Mouse (Mus musculus): Measurements from ENCODE around the gene Fpgs. TPM values are rescaled to one million over a fixed set of nuclear protein-coding genes. Genes with fewer than 3 reads are reported as not detected.

Fpgs gene
- polyA plus RNA-seq, 1 experiment from 2014 or later: 20.2 TPM

- peaks cover 3% of the 10 kb centered on the region; the same call in 1 of the 2 replicates for H3K4me1 ChIP-seq (ENCODE audit: control insufficient read depth, insufficient read depth, low read depth, low read length)
- H3K9ac ChIP-seq (ENCODE audit: low read depth, low read length): no peak overlapping the region
- H3K4me2 ChIP-seq (ENCODE audit: low read length): no peak overlapping the region
- no peak for ATAC-seq
- no peaks in the 10 kb centered on the region for H3K9me3 ChIP-seq (ENCODE audit: control insufficient read depth, low read length)
- 44% methylated on average over 11 of the region's 11 CpGs for WGBS
- no peaks in the 10 kb centered on the region for H3K36me3 ChIP-seq (ENCODE audit: control insufficient read depth, insufficient read depth, low read length)
- no peak overlapping the region for H3K27ac ChIP-seq (ENCODE audit: low read depth, low read length)
- no peak overlapping the region for H3K4me3 ChIP-seq (ENCODE audit: low read length)
- no peaks in the 10 kb centered on the region for H3K27me3 ChIP-seq (replicated peaks; ENCODE audit: control insufficient read depth, insufficient read depth, low read length)
These were observed 26.9 kb upstream of the Fpgs start for GRCm38 (mm10) chr2:32730854-32731253.

GRCm38 (mm10) chr2:32729547-32729946 lies 25.6 kb upstream of the Fpgs start:
- Histone ChIP-seq H3K4me3 (ENCODE audit: low read length) (no peak overlapping the region), H3K9ac (ENCODE audit: low read depth, low read length) (no peak overlapping the region), H3K9me3 (ENCODE audit: control insufficient read depth, low read length) (no peaks in the 10 kb centered on the region), H3K27me3 (replicated peaks; ENCODE audit: control insufficient read depth, insufficient read depth, low read length) (no peaks in the 10 kb centered on the region), H3K4me2 (ENCODE audit: low read length) (no peak overlapping the region), H3K4me1 (ENCODE audit: control insufficient read depth, insufficient read depth, low read depth, low read length) (peaks cover 3% of the 10 kb centered on the region; the same call in 1 of the 2 replicates), H3K27ac (ENCODE audit: low read depth, low read length) (no peak overlapping the region), H3K36me3 (ENCODE audit: control insufficient read depth, insufficient read depth, low read length) (no peaks in the 10 kb centered on the region)
- ATAC-seq: no peak
- 73% methylated on average over 4 of the region's 4 CpGs for WGBS

GRCm38 (mm10) chr2:32728463-32728862 lies 24.5 kb upstream of the Fpgs start:
- no peak overlapping the region for H3K4me2 ChIP-seq (ENCODE audit: low read length)
- no peak overlapping the region; the same call in 1 of the 2 replicates for H3K27ac ChIP-seq (ENCODE audit: low read depth, low read length)
- no peaks in the 10 kb centered on the region for H3K9me3 ChIP-seq (ENCODE audit: control insufficient read depth, low read length)
- WGBS: 57% methylated on average over 7 of the region's 7 CpGs
- no peak overlapping the region for H3K4me3 ChIP-seq (ENCODE audit: low read length)
- peaks cover 3% of the 10 kb centered on the region; the same call in 1 of the 2 replicates for H3K4me1 ChIP-seq (ENCODE audit: control insufficient read depth, insufficient read depth, low read depth, low read length)
- no peak for ATAC-seq
- no peak overlapping the region for H3K9ac ChIP-seq (ENCODE audit: low read depth, low read length)
- H3K27me3 ChIP-seq (replicated peaks; ENCODE audit: control insufficient read depth, insufficient read depth, low read length): no peaks in the 10 kb centered on the region
- no peaks in the 10 kb centered on the region for H3K36me3 ChIP-seq (ENCODE audit: control insufficient read depth, insufficient read depth, low read length)

GRCm38 (mm10) chr2:32727435-32727834 lies 23.5 kb upstream of the Fpgs start:
- Histone ChIP-seq H3K9ac (ENCODE audit: low read depth, low read length) (peak overlapping the region; percentile 41), H3K27ac (ENCODE audit: low read depth, low read length) (peak overlapping the region; percentile 31; the same call in 1 of the 2 replicates), H3K27me3 (replicated peaks; ENCODE audit: control insufficient read depth, insufficient read depth, low read length) (no peaks in the 10 kb centered on the region), H3K4me2 (ENCODE audit: low read length) (peak overlapping the region; percentile 57), H3K36me3 (ENCODE audit: control insufficient read depth, insufficient read depth, low read length) (no peaks in the 10 kb centered on the region), H3K9me3 (ENCODE audit: control insufficient read depth, low read length) (no peaks in the 10 kb centered on the region), H3K4me1 (ENCODE audit: control insufficient read depth, insufficient read depth, low read depth, low read length) (peaks cover 3% of the 10 kb centered on the region; the same call in 1 of the 2 replicates), H3K4me3 (ENCODE audit: low read length) (peak overlapping the region; percentile 35)
- WGBS: 2% methylated on average over 16 of the region's 16 CpGs
- ATAC-seq: peak; percentile 98

- 77% methylated on average over 16 of the region's 16 CpGs for WGBS
- ATAC-seq: no peak
- no peak overlapping the region for H3K27ac ChIP-seq (ENCODE audit: low read depth, low read length)
- H3K27me3 ChIP-seq (replicated peaks; ENCODE audit: control insufficient read depth, insufficient read depth, low read length): no peaks in the 10 kb centered on the region
- H3K9me3 ChIP-seq (ENCODE audit: control insufficient read depth, low read length): no peaks in the 10 kb centered on the region
- H3K4me3 ChIP-seq (ENCODE audit: low read length): no peak overlapping the region
- no peak overlapping the region for H3K4me2 ChIP-seq (ENCODE audit: low read length)
- H3K9ac ChIP-seq (ENCODE audit: low read depth, low read length): no peak overlapping the region
- no peaks in the 10 kb centered on the region for H3K36me3 ChIP-seq (ENCODE audit: control insufficient read depth, insufficient read depth, low read length)
- H3K4me1 ChIP-seq (ENCODE audit: control insufficient read depth, insufficient read depth, low read depth, low read length): peaks cover 3% of the 10 kb centered on the region; the same call in 1 of the 2 replicates
These were observed 21.2 kb upstream of the Fpgs start for GRCm38 (mm10) chr2:32724832-32725790.

GRCm38 (mm10) chr2:32724149-32724548 lies 20.2 kb upstream of the Fpgs start:
- H3K4me1 ChIP-seq (ENCODE audit: control insufficient read depth, insufficient read depth, low read depth, low read length): peaks cover 3% of the 10 kb centered on the region; the same call in 1 of the 2 replicates
- H3K9ac ChIP-seq (ENCODE audit: low read depth, low read length): no peak overlapping the region
- H3K36me3 ChIP-seq (ENCODE audit: control insufficient read depth, insufficient read depth, low read length): no peaks in the 10 kb centered on the region
- H3K9me3 ChIP-seq (ENCODE audit: control insufficient read depth, low read length): no peaks in the 10 kb centered on the region
- H3K4me3 ChIP-seq (ENCODE audit: low read length): no peak overlapping the region
- no peak for ATAC-seq
- WGBS: 81% methylated on average over 4 of the region's 4 CpGs
- H3K27me3 ChIP-seq (replicated peaks; ENCODE audit: control insufficient read depth, insufficient read depth, low read length): no peaks in the 10 kb centered on the region
- H3K27ac ChIP-seq (ENCODE audit: low read depth, low read length): no peak overlapping the region
- H3K4me2 ChIP-seq (ENCODE audit: low read length): no peak overlapping the region

GRCm38 (mm10) chr2:32722581-32722980 lies 18.6 kb upstream of the Fpgs start:
- H3K27ac ChIP-seq (ENCODE audit: low read depth, low read length): no peak overlapping the region
- no peak overlapping the region for H3K4me3 ChIP-seq (ENCODE audit: low read length)
- H3K27me3 ChIP-seq (replicated peaks; ENCODE audit: control insufficient read depth, insufficient read depth, low read length): no peaks in the 10 kb centered on the region
- no peak for ATAC-seq
- no peak overlapping the region for H3K4me2 ChIP-seq (ENCODE audit: low read length)
- H3K9ac ChIP-seq (ENCODE audit: low read depth, low read length): no peak overlapping the region
- peaks cover 3% of the 10 kb centered on the region; the same call in 1 of the 2 replicates for H3K4me1 ChIP-seq (ENCODE audit: control insufficient read depth, insufficient read depth, low read depth, low read length)
- H3K9me3 ChIP-seq (ENCODE audit: control insufficient read depth, low read length): no peaks in the 10 kb centered on the region
- H3K36me3 ChIP-seq (ENCODE audit: control insufficient read depth, insufficient read depth, low read length): no peaks in the 10 kb centered on the region
- 73% methylated on average over 3 of the region's 3 CpGs for WGBS

GRCm38 (mm10) chr2:32722046-32722445 lies 18.1 kb upstream of the Fpgs start:
- Histone ChIP-seq H3K4me2 (ENCODE audit: low read length) (no peak overlapping the region), H3K4me3 (ENCODE audit: low read length) (no peak overlapping the region), H3K9ac (ENCODE audit: low read depth, low read length) (no peak overlapping the region), H3K27me3 (replicated peaks; ENCODE audit: control insufficient read depth, insufficient read depth, low read length) (no peaks in the 10 kb centered on the region), H3K27ac (ENCODE audit: low read depth, low read length) (no peak overlapping the region), H3K36me3 (ENCODE audit: control insufficient read depth, insufficient read depth, low read length) (no peaks in the 10 kb centered on the region), H3K4me1 (ENCODE audit: control insufficient read depth, insufficient read depth, low read depth, low read length) (peaks cover 1% of the 10 kb centered on the region; the same call in 1 of the 2 replicates), H3K9me3 (ENCODE audit: control insufficient read depth, low read length) (no peaks in the 10 kb centered on the region)
- WGBS: 61% methylated on average over 5 of the region's 6 CpGs
- ATAC-seq: no peak

- 37% methylated on average over 8 of the region's 8 CpGs for WGBS
- Histone ChIP-seq H3K27me3 (replicated peaks; ENCODE audit: control insufficient read depth, insufficient read depth, low read length) (no peaks in the 10 kb centered on the region), H3K9ac (ENCODE audit: low read depth, low read length) (no peak within 1 kb of the TSS), H3K4me2 (ENCODE audit: low read length) (no peak within 1 kb of the TSS), H3K36me3 (ENCODE audit: control insufficient read depth, insufficient read depth, low read length) (no peaks in the 10 kb centered on the region), H3K9me3 (ENCODE audit: control insufficient read depth, low read length) (no peaks in the 10 kb centered on the region), H3K27ac (ENCODE audit: low read depth, low read length) (no peak within 1 kb of the TSS), H3K4me3 (ENCODE audit: low read length) (no peak within 1 kb of the TSS), H3K4me1 (ENCODE audit: control insufficient read depth, insufficient read depth, low read depth, low read length) (no peaks in the 10 kb centered on the region)
- no peak for ATAC-seq
These were observed 16.8 kb upstream of the Fpgs start, which contains the start of gene Sh2d3c for GRCm38 (mm10) chr2:32720681-32721229. Gene Sh2d3c, plus strand, starts transcription at chr2:32721055.

Measured in hindbrain, embryonic 16.5 days (tissue).